Mouse (Mus musculus): ENCODE measurements at regions not wholly inside any gene's neighbourhood (a gene's known extent, or its start where the extent isn't known, plus 50 kb on each side); places are given as distances from the start of the nearest gene placed in this dataset.

DNA sequence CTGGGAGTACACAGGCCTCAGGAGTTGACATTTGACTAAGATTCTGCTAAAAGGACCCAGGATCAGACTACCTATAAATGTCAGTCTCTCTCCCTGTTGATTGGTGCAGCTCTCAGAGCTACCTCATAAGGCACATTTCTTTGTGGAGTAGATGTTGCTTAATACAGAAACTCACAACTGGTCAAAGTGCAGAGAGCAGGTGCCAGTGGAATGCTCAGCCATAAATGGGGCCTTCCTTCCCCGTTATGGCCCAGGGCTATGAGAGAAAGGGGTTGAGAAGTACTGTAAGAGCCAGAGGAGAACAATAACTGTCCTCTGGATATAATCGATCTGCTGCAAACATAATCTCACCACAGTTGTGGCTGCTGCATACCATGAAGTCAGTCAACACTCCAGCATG, 290.7 kb downstream of the Nkx6-1 start:
- no peak for TF ChIP-seq CTCF (IDR thresholded peaks at IDR 0.05; ENCODE audit: borderline replicate concordance, extremely low read depth, insufficient read depth, insufficient read length)
- no peak for TF ChIP-seq POLR2A (IDR thresholded peaks at IDR 0.05; ENCODE audit: borderline replicate concordance, extremely low read depth, insufficient read depth, insufficient read length, poor library complexity, severe bottlenecking)

All from brain, embryonic 14.5 days (tissue).